Mouse (Mus musculus): ENCODE measurements around the gene Vopp1.
"Not testable (repeated sequence)": the region's sequence is repeated elsewhere in the genome, so short reads cannot be mapped to it uniquely, and the experiment has no call there.

Gene Vopp1

DNA sequence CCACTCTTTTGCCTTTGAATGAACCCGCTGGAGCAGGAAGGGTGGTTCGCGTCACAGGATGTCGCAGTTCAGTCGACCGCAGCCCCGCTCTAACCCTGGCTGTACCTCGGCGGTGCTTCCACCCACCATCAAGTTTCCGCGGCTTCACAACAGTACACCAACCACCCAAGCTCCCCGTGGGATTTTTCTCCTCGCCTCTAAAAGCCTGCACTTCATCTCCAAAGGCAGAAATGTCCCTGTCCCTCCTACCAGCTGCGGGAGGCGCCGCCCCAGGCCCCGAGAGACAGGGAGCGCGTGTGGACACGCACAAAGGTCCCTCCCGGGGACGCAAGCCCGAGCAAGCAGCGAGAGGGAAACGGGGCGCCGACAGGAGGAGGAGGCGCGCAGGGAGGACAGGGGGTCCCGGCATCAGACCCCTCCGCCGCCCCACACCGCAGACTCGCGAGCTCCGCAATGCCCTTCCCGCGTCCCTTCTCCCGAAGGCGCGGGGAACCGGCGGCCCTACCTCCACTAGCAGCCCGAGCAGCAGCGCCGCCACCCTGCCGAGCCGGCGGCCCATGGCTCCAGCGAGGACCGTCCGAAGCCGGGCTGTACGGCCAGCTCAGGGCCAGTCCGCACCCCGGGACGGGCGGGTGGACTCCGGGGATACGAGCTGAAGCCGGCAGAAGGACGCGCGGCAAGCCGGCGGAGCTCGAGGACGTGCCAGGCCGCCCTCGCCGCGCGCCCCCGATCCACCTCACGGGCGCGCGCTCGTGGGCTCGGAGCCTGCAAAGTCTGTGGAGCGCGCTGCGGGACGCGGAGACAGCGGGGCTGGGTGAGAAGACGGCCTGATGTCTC, at the start of gene Vopp1:
Gene Vopp1, minus strand, starts transcription at position 738 of the 837 bp plus-strand sequence.
- peak; percentile 49 for DNase-seq

DNA sequence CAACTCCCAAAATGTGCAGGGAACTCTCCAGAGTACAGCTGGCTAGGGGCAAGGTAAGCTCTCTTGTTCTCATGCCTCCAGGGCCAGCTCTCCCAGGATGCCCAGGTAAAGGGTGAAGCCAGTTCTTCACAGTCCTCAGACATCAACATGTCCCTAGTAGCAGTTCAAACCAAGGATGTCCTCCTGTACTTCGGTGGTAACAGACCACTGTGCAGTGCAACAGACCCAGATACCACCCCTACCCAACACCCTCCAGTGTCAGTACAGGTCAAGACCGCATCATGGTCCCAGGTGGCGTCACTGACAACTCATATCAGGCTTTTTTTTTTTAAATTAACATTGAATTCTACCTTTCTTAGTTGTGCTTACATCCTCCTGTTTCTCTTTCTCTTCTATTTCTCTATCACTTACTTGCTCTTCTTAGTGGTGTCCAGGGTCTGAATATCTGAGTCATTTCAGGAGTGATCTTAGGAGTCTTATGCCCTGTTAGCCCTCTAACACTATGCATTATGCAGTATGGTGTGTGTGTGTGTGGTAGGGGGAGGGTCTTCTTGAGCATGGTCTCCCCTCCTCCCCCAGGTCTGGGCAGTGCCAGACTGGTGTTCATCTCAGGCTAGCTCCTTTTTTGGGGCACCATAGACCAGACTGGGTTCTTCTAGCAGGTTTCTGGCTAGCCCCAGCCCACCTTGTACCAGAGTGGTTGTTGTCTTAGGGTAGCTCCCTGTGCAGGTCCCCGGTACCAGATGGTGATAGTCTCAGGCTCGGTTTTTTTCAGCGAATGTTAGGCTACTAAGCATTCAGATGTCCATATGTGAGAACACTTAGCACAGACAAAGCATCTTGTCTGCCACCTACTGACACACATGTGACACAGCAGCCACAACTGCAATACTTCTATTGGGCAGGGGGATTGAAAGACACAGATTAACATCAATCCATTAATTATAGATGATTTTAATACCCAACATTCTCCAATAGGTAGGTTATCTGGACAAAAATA, 34.4 kb upstream of the Vopp1 start:
- peak; percentile 42 for DNase-seq

DNA sequence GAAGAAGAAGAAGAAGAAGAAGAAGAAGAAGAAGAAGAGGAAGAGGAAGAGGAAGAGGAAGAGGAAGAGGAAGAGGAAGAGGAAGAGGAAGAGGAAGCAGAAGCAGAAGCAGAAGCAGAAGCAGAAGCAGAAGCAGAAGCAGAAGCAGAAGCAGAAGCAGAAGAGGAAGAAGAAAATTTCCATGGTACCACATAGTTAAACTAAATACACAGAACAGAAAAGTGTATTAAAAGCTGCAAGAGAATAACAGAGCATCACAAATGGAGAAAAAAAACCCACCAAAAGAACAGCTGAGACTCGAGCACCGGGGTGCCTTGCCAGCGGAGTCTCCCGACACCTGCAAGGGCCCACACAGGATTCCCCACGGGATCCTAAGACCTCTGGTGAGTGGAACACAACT, 26.2 kb upstream of the Vopp1 start:
- not testable (repeated sequence) for DNase-seq

DNA sequence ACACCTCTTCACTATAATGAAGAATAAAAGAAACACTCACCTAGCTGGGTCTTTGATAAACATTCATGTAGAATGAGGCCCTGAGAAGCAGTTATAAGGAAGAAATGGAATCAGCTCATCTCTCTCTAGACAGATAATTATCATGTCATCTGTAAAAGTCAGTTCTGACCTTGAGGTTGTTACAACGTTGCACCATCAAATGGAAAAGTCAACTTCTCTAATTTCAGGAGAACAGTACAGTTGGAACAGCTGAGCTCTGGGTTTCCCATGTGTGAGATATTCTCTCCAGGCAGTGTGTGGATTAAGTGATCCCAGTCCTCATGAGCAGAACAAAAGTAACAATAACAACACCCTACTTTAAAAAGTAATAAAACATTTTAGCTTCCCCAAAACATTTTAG, 25.3 kb upstream of the Vopp1 start, which contains the start of gene Vmn1r21:
Gene Vmn1r21, minus strand, starts transcription at position 58 of the 400 bp plus-strand sequence.
- DNase-seq: no peak

DNA sequence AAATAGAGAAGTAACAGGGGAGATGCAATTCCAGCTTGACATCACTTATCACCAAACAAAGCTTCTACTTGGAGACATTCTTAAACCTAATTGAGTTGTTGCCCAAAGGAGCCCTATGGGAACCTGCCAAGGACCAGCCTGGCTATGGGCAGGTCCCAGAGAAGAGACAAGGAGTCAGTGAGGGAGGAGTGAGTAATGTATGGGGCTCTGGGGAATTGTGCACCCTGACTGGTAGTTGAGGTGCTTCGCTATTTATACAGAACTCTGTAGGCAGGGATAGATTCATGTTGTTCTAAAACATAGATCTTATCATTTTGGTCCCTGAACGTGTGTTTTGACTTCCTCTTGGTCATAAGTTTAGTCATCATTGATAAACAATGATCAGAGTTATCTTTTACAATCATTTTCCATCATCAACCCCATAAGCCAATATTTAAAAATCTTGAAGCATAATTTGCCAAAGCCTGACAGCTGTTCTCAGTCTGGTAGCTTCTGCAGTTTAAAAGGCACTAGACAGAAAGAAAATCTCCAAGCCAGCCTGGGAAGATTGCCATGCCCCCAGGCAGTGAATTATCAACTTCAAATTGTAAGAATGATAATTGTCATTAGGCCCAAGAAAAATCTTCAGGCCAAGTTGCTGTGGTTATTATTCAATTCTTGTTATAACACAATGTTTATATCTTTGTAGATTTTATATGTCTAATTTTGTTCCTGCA, 14.9 kb upstream of the Vopp1 start:
- peak; percentile 39 for DNase-seq

DNA sequence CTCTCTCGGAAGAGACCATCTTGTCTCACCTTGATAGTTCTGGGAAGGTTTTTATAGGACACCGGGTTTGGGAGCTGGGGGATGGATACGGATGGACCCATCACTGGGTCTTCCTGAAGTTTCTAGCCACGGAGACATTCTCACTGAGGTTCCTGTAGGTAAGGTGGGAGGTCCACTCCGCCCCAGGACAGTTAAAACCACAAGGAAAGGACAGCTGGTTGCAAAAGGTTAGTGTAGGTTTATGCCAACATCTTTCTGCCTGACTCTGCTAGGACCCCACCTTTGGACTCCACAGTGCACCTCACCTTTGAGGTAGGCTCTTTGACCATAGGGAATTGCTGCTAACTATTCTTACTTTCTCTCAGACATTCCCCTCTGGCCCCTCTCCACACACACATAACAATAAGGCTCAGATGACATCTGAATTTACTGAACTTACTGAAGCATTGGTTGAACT, 328 bp upstream of the Vopp1 start:
- no peak for DNase-seq

DNA sequence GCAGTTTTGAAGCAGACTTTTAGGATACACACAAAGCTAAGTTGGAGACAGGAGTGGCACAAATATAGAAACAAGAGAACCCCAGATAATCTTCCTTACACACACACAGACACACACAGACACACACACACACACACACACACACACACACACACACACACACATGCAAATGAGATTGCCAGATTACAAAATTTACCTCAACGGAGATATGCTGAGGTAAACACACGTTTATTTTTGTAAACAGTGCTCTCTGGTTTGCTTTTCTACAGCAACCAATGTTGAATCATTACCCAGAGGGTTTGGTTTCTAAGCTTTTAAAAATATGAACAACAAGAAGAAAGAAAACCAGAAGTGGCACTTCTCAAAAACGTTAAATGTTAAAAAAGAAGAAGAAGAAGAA, 1.5 kb downstream of the Vopp1 start:
- no peak for DNase-seq

DNA sequence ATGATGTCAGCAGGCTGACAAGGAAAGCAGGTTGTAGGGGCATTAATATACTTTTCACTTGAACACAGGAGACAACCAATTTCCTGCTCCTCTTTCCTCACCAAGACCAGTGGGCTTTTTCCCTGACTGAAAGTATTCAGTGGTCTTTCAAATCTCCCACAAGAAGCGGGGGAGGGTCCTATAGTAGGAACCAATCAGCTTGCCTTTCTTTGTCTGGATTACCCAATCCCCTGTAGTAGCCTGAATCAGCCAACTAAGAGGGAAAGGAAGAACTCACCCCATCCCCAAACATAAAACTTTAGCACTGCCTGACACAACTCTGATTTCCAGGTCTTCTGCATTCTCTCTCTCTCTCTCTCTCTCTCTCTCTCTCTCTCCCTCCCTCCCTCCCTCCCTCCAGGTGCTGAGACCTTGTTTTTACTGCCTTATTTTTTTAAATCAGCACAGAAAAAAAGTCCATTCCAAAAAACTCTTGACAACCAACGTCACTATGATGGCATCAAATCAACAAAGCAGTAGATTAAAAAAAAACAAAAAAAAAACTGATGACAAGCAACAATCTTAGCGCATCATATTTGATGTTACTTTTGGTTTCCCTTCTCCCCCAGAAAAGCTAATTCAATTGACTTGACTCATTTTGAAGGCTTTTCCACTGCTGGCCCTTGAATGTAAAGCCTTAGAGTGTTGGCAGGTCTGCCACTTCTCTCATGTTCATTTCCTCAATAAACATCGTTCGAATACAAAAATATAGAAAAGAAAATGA, 2.1 kb downstream of the Vopp1 start:
- no peak for DNase-seq

DNA sequence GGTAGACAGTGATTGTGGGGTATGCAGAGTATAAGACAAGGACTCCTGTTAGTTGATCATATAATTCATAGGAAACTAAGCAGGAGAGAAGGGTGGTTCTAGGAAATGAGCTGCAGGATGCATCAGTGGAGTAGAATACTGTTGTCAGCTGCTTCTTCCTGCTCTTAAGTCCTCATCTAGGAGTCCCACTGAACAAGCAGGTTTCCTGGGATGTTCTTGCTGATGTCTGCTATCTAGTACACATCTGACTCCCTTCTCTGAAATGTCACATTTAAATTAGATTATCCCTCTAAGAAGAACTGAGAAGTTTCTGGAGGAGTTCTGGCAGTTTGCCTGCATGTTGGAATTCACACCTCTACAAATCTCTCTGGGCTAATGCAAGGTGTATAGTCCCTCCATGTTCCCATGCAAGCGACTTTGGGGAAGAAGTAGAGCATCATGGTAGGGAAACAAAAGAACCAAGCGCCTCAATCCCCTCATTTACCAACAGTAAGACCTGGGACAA, 10.5 kb downstream of the Vopp1 start:
- DNase-seq: no peak

DNA sequence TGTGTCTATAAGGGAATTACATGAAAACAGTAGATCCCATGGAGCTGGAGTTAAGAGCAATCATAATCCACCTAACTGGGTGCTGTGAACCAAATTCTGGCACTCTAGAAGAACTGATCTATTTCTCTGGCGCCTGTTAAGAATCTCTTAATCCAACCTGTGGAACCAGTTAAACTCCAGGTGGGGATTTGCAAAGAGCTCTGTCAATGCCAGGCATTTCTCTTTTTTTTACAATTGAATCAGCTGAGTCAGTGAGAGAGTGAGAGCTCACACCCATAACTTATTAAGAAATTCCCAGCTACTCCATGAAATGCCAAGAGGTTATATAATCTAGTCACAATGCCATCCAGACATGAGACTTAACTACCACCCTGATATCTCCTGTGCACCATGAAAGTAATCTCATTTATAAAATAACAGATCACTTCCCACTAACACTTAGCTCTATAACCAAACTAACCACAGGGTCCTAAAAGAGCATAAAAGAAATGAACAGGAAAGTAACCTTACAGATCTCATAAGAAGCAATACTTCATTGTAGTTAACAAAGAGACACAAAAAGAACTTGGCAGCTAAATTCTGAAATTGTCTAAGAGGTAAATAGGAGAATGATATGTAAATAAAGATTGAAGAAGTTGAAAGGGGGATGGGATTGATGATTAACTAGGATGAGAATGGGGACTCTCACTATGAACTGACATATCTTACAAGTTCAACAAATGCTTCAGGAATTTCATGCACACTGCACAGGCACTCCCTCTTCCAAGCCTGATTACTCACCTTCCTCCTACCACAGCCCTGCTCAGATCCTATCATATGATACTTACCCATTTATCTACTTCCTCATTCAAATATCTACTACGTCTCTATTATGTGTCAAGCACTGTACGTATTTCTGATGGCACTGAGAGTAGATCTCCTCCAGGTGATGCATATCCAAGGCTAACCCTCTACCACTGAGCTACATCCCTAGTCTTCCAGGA, 12.9 kb downstream of the Vopp1 start:
- DNase-seq: no peak

DNA sequence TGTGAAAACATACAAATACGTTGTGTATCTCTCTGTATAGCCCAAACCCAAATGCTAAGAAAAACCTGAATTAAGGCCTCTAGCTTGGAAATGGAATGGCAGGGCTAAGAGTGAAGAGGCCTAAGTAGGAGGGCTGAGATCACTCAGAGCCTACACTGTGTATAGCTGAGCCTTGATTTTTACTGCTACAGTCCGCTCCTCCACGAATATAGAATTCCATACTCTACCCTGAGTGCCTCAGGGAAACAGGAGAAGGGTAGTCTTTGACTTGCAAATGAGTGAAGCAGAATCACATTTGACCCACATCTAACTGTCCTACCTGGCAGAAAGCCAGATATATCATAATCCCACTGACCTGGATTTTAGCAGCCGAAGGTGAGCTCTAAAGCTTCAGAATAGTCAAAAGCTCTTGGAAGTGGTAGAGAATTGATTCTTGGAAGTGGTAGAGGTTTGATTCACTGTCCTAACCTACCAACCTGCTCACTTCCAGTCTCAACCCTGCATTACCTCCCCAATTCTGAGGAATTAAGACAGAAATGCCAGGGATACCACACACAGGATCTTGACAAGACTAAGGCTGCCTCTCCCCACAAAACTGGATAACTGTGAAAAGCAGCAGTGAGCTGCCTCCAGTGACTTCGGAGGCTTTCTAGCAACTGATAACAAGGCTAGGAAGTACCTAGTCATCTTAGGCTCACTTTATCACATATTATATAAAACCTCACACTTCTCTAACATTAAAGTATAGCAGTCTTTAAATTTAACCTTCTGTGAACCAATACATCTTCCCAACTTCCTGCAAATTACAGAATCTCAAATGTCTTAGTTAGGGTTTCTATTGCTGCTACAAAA, 19.5 kb downstream of the Vopp1 start:
- no peak for DNase-seq

DNA sequence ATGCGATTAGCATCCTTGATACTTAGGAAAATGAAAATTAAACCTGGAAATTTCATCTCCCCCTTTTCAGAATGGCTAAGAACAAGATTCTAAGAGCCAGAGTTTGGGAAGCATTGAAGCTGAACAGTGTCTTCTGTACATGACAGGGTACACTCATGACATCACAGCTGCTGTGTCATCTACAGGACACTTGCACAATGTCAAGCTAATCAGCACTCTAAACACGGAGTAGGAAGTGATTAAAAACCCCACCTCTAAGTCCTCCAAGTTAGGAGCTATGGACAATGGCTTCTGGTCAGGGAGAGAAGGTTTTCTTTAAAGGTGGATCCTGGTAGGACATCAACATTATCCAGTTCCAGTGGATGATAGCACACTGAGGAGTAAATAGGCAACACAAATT, 21.8 kb downstream of the Vopp1 start:
- no peak for DNase-seq

DNA sequence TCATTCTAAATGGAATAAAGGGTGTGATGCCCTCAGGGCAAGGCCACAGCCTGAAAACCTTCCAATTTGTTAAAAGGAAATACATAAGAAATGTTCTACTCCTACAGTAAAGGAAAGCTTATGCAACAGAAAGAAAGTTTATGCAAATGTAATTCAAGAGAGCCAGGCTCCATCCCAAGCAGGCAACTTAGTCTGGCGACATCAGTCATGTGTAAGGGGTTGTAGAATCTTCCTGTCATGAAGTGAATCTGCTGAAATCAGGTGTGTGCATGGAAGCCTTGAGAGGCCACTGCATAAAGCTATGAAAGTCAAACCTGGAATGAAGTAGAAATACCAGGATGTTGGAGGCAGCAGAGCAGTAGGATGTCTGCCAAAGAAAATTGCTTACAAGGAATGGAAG, 26.0 kb downstream of the Vopp1 start:
- DNase-seq: no peak

DNA sequence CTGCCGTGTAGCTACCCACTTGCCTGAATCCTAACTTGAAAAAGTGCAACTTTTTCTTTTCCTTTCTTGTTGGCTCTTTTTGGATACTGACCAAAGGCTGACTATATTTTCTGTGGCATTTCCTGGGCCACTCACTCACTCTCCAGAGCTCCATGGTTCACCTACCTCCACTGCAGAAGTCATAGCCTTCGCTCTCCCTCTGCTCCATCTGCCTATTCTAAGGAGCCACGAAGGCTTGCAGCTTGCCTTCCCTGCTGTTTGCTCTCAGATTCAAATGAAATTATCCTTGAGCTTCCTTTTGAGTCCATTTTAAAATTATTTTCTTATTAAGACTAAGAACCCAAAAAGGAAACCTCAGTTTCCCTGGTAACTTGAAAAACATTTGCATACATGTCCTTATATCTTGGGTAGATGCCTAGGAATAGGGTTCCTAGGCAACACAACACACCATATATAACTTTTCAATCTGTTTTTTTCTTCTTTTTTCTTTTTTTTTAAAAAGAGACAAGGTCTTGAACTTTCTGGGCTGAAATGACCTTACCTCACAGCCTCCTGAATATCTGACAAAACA, 28.0 kb downstream of the Vopp1 start:
- no peak for DNase-seq

DNA sequence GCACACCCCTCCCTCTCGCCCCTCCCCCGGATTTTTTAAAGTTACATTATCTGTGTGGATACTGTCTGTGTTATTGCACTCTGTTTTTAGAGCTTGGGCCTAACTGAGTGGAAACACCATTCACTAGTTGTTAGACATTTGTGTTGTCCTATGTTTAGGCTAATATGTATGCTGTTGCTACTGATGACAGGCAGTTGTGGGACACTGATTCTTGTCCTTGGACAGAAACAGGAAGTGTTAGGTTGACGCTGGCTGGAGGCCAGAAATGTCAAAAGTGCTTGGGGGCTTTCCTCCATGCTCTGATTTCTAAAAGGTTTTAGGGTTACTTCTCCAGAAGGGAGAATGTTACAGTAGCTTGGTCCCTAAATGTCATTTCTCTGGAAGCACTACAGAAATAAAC, 29.1 kb downstream of the Vopp1 start:
- no peak for DNase-seq

DNA sequence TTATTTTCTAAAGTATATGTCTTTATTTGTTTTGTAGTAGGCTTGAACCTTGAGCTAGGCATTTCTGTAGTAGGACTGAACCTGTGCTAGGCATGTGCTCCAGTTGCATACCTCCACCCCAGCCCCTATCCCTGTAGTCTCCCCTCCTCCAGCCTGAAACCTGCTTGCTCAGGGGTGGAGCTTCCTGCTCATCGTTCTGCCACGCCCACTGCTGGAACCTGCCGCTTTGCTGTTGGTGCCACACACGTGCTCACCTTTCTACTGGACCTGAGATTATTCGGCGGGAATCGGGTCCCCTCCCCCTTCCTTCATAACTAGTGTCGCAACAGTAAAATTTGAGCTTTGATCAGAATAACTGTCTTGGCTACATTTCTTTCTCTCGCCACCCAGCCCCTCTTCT, 32.1 kb downstream of the Vopp1 start:
- not testable (repeated sequence) for DNase-seq

DNA sequence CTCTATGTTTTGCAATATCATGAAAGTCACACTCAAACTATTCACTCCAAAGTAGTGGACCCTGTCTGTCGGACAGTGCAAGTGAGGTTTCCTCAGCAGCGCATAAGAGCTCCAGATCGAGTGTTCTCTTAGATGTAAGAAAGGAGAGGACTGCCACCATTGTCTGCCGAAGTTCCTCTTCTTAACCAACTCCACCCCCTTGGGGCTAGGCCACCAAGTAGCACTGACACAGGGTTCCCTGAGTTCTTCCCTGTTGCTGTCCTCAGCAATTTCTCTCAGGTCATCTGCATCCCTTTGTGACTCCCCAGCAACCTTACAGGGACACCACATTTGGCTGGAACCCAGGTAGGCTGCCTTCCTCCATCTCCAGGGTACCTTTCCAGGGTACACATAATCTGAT, 34.4 kb downstream of the Vopp1 start:
- no peak for DNase-seq

DNA sequence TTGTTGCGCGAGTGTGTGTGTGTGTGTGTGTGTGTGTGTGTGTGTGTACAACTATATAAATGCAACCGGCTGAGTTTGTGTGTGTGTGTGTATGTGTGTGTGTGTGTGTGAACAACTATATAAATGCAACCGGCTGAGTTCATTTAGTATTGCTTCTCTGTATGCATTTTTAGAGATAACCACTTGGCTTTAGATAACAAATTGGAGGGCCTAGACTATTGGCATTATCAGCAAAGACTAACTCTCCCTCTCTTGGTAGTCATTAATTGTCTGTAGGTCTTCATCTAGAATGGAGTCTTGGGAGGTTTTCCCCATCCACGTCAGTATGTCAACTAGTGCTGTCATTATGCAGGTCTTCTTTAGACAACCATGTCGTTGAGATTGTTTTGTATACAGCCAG, 37.6 kb downstream of the Vopp1 start:
- DNase-seq: no peak

DNA sequence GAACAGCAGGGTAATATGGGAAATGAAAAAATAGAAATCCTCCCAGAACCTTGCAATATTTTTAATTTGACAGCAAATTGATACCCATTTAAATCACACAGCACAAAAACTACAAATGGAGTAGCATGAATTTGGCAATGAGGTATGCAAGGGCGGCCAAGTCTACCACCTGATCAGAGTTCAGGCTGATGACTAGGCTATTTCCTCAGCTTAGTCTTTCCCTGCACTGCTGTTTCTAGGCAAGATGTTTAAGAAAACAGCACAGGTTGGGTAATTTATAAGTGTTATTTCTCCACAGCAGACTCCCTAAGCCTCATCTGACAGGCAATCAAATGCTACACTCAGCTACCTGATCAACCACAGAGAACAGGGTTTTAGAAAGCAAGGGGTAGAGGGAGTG, 40.7 kb downstream of the Vopp1 start:
- DNase-seq: no peak

Measured in layer of hippocampus, adult 9-11 months (tissue).